Mouse (Mus musculus) kidney, postnatal 0 days (tissue): ENCODE measurements around the gene Pigv. TPM values are rescaled to one million over a fixed set of nuclear protein-coding genes. Genes with fewer than 3 reads are reported as not detected.
A peak's percentile ranks its signal among the peaks of the same experiment; 100 is the strongest.

Experiments used
- ATAC-seq: fragments of 200-750 bp; cut with Nextera tagmentation; replicated peaks from 2 replicates; pipeline ENCODE4 v1.8.0; 2017; ENCODE audit warnings: low read depth, moderate number of reproducible peaks, moderate TSS enrichment, moderate library complexity; ENCODE audit not compliant: low FRiP score
- DNase-seq: peaks from one replicate; pipeline ENCODE4 v3.0.0-alpha.2; 2016; ENCODE audit warnings: low spot score
- H3K27ac ChIP-seq: fragments of 300-500 bp; sonication (generic); 2 replicates; pipeline ENCODE4 v1.5.1; 2014; ENCODE audit warnings: mild to moderate bottlenecking
- H3K27me3 ChIP-seq: fragments of 300-500 bp; sonication (generic); 2 replicates; pipeline ENCODE4 v1.6.1; 2014; ENCODE audit warnings: low read length, mixed read lengths; ENCODE audit not compliant: insufficient read depth
- H3K36me3 ChIP-seq: fragments of 300-500 bp; sonication (generic); 2 replicates; pipeline ENCODE4 v1.6.1; 2014; ENCODE audit warnings: low read length, mixed read lengths; ENCODE audit not compliant: insufficient read depth
- H3K4me1 ChIP-seq: fragments of 300-500 bp; sonication (generic); replicated peaks from 2 replicates; pipeline ENCODE4 v1.6.1; 2014; ENCODE audit warnings: antibody characterized with exemption, low read length, mixed read lengths; ENCODE audit not compliant: insufficient read depth
- H3K4me2 ChIP-seq: fragments of 300-500 bp; sonication (generic); 2 replicates; pipeline ENCODE4 v1.6.1; 2014; ENCODE audit warnings: mild to moderate bottlenecking, low read length, moderate library complexity, mixed read lengths
- H3K4me3 ChIP-seq: fragments of 300-500 bp; sonication (generic); replicated peaks from 2 replicates; pipeline ENCODE4 v1.5.1; 2014; ENCODE audit warnings: low read depth, low read length
- H3K9ac ChIP-seq: fragments of 300-500 bp; sonication (generic); 2 replicates; pipeline ENCODE4 v1.6.1; 2014; ENCODE audit warnings: low read depth, low read length
- H3K9me3 ChIP-seq: fragments of 300-500 bp; sonication (generic); replicated peaks from 2 replicates; pipeline ENCODE4 v1.6.1; 2016; ENCODE audit warnings: low read length, inconsistent platforms, mixed read lengths
- CTCF ChIP-seq: IDR thresholded peaks from 2 replicates; pipeline ENCODE4 v1.5.1; 2016; ENCODE audit warnings: antibody characterized with exemption, low read depth, mild to moderate bottlenecking, moderate library complexity
- WGBS: fragments of 180-500 bp; shearing (Covaris S2); extraction: QIAGEN DNeasy Blood & Tissue Kit; methylation state at CpG from one replicate; pipeline ENCODE4 v1.1.7; 2014; 5-methylcytosine and 5-hydroxymethylcytosine counted together
- microRNA-seq: library from miRNA; unstranded; fragments of <30 nt; microRNA quantifications from one replicate; pipeline ENCODE4, GENCODE M21; 2016
- polyA plus RNA-seq: library from polyadenylated mRNA; unstranded; fragments of >200 nt; fragmentation: Nextera tagmentation; extraction: Ambion mirVana; gene quantifications from 2 replicates; pipeline ENCODE4 v1.2.1, GENCODE M21; 2015

Pigv gene
- polyA plus RNA-seq, 1 experiment from 2014 or later: 19.1 TPM

DNA sequence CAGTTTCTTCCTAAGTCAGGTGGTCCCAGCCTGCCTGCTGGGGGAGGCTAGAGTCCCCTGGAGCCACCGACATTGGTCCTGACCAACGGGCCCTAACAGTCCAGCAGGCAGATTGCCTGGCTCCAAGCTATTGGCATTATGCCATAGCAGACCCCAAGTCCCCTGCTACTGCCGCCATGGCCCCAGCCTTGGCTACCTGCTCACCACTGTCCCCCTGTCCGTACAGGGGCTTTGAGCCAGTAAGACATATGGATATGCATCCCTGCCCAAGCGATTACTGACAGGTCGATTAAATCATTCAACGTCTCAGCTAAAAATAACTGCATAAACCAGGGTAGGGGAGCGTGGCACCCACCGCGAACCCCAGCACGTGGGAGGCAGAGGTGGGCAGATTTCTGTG, 54.5 kb downstream of the Pigv start:
- no peak overlapping the region for H3K4me2 ChIP-seq
- H3K27ac ChIP-seq: no peak overlapping the region
- DNase-seq: no peak
- no peaks in the 10 kb centered on the region for H3K9me3 ChIP-seq
- no peak for TF ChIP-seq CTCF
- peaks cover 5% of the 10 kb centered on the region; the same call in 1 of the 2 replicates for H3K36me3 ChIP-seq
- no peak overlapping the region for H3K4me3 ChIP-seq
- H3K4me1 ChIP-seq: no peaks in the 10 kb centered on the region
- WGBS: 84% methylated on average over 11 of the region's 11 CpGs
- no peak overlapping the region for H3K9ac ChIP-seq
- no peaks in the 10 kb centered on the region for H3K27me3 ChIP-seq
- ATAC-seq: no peak

DNA sequence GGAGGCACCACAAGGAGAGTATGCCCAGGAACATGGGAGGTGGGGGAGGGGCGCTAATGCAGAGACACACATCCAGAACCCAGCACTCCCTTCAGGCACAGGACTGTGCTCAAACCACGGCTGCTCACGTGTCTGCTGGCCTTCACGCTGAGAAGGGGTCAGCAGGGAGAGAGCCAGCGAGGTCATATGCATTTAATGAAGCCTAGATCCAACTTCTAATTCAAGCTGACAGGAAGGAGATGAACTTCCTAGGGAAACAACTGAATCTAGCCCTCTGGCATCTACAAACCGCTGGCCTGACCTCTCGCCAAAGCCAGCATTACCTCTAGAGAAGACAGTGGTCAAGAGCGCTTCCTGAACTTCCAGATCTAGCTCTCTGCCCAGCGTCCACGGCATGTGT, 57.0 kb downstream of the Pigv start:
- Histone ChIP-seq H3K4me2 (no peak overlapping the region), H3K4me3 (no peak overlapping the region), H3K27ac (no peak overlapping the region), H3K9me3 (no peaks in the 10 kb centered on the region), H3K36me3 (peaks cover 17% of the 10 kb centered on the region), H3K9ac (no peak overlapping the region), H3K27me3 (no peaks in the 10 kb centered on the region), H3K4me1 (no peaks in the 10 kb centered on the region)
- whole genome bisulfite sequencing: 69% methylated on average over 10 of the region's 10 CpGs
- ATAC-seq (no peak), DNase-seq (peak; percentile 32)
- TF ChIP-seq CTCF: no peak

DNA sequence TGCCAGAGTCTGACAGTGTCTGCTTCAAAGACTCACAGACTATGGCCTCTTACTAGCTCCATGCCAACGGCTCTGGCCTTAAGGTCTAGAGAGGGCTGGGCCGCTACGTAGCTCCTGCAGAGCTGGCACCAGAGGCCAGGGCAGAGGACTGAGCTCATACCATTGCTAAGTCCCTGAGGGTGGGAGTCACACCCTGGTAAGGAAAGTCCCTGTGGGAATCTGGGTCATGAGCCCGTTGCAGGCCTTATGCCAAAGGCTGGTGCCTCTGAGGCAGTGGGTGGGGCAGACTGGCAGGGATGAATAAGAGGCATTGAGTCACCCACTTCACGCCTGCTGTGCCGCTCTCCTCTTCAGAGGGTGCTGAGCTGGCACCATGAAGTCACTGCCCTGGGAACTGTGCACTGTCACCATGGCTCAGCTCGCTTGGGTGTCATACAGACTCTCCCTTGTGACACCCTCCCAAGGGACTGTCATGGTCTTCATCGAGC, 58.1 kb downstream of the Pigv start:
- H3K27ac ChIP-seq: no peak overlapping the region
- H3K27me3 ChIP-seq: no peaks in the 10 kb centered on the region
- H3K4me2 ChIP-seq: no peak overlapping the region
- peaks cover 20% of the 10 kb centered on the region for H3K36me3 ChIP-seq
- H3K9ac ChIP-seq: no peak overlapping the region
- TF ChIP-seq CTCF: no peak
- WGBS: 90% methylated on average over 8 of the region's 8 CpGs
- DNase-seq (no peak), ATAC-seq (no peak)
- no peaks in the 10 kb centered on the region for H3K9me3 ChIP-seq
- H3K4me3 ChIP-seq: no peak overlapping the region
- H3K4me1 ChIP-seq: no peaks in the 10 kb centered on the region

DNA sequence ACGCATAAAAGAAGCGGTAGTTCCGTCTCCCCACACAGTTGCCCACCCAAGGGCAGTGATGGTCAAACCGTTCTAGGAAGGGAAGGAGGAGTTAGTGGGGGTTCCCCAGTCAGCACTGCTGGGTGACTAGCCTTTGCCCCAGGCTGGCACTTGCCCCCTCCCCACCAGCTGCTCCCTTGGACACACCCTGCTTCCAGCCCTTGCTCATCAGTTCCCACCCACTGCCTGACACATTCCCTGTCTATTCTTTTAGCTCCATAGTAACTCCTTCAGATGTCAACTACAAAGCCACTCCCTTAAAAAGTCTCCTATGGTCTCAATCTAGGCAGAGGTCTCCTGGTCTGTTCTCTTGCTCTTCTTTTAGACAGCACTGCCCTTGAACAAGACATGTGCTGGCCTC, 58.6 kb downstream of the Pigv start:
- Histone ChIP-seq H3K9ac (no peak overlapping the region), H3K4me3 (no peak overlapping the region), H3K27ac (no peak overlapping the region), H3K4me2 (no peak overlapping the region), H3K36me3 (peaks cover 20% of the 10 kb centered on the region), H3K27me3 (no peaks in the 10 kb centered on the region), H3K9me3 (no peaks in the 10 kb centered on the region), H3K4me1 (no peaks in the 10 kb centered on the region)
- 77% methylated on average over 4 of the region's 4 CpGs for WGBS
- ATAC-seq (no peak), DNase-seq (no peak)
- no peak for TF ChIP-seq CTCF

DNA sequence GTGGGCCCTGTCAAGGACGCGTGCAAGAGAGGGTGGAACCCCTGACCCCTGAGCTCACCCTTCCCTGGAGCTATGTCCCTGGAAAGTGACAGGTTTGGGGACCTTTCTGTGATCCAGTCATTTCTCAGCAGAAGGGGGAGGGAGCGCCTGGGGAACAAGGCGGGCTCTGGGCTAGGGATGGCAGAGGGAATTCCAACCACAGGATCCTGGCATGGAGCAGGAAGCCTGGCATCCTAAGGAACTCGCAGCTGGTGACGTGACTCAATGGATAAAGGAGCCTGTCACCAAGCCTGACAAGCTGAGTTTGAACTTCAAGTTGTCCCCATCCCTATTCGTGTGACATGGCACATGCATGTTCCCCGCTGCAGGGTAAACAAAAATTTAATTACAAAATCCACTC, 59.4 kb downstream of the Pigv start:
- Histone ChIP-seq H3K4me2 (no peak overlapping the region), H3K9me3 (no peaks in the 10 kb centered on the region), H3K4me1 (no peaks in the 10 kb centered on the region), H3K36me3 (peaks cover 26% of the 10 kb centered on the region), H3K9ac (no peak overlapping the region), H3K4me3 (no peak overlapping the region), H3K27ac (no peak overlapping the region), H3K27me3 (no peaks in the 10 kb centered on the region)
- ATAC-seq (no peak), DNase-seq (no peak)
- TF ChIP-seq CTCF: no peak
- WGBS: 95% methylated on average over 8 of the region's 8 CpGs

DNA sequence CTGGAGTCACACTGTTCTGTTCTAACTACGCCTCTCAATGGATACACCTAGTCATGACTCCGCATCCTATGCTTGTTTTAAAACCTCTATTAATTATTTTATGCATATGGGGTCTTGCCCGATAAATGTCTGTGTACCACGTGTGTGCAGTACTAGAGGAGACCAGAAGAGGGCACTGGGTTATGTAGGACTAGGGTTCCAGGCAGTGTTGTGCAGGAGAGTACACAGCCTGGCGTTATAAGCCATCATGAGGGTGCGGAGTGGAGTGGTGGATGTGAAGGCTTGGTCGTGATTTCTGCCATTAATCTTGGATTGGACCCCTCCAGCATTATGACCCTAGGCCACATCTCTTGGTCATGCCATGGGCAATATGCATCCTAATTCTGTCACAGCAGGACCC, 60.0 kb downstream of the Pigv start:
- no peaks in the 10 kb centered on the region for H3K4me1 ChIP-seq
- H3K27me3 ChIP-seq: no peaks in the 10 kb centered on the region
- no peaks in the 10 kb centered on the region for H3K9me3 ChIP-seq
- TF ChIP-seq CTCF: peak; percentile 25; the same call in 1 of the 2 replicates
- H3K4me3 ChIP-seq: no peak overlapping the region
- H3K36me3 ChIP-seq: peaks cover 26% of the 10 kb centered on the region
- H3K9ac ChIP-seq: no peak overlapping the region
- H3K27ac ChIP-seq: no peak overlapping the region
- H3K4me2 ChIP-seq: no peak overlapping the region
- DNase-seq: no peak
- WGBS: 98% methylated on average over 7 of the region's 7 CpGs
- ATAC-seq: no peak

DNA sequence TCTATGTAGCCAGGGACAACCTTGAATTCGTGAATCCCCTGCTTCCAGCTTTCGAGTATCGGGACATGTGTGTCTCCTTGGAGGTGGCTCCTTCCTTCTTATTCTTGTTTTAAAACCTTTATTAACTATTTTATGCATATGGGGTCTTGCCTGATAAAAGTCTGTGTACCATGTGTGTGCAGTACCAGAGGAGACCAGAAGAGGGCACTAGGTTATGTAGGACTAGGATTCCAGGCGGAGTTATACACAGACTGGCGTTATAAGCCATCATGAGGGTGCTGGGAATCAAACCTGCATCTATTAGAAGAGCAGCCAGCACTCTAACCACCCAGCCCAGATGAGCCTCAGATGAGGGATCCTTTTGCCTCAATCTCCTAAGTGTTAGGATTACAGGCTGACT, 60.6 kb downstream of the Pigv start:
- no peak overlapping the region for H3K4me2 ChIP-seq
- H3K4me3 ChIP-seq: no peak overlapping the region
- WGBS: 94% methylated on average over 5 of the region's 5 CpGs
- H3K27me3 ChIP-seq: no peaks in the 10 kb centered on the region
- no peak for ATAC-seq
- peak; percentile 53; the same call in 1 of the 2 replicates for TF ChIP-seq CTCF
- no peak overlapping the region for H3K27ac ChIP-seq
- H3K36me3 ChIP-seq: peaks cover 26% of the 10 kb centered on the region
- H3K4me1 ChIP-seq: no peaks in the 10 kb centered on the region
- DNase-seq: no peak
- no peaks in the 10 kb centered on the region for H3K9me3 ChIP-seq
- no peak overlapping the region for H3K9ac ChIP-seq

Small RNA genes within 50 kb of the gene (microRNA-seq; reads per million reads assigned to microRNA genes)
- gene Mir7227: not detected

Other genes with a start within 250 kb of the Pigv start
- 2.7 and 2.8 TPM in 2 replicates for gene Tent5b, start 192.5 kb downstream of the Pigv start, polyA plus RNA-seq
- 1.4 and 1.5 TPM in 2 replicates for gene Trnp1, start 174.1 kb downstream of the Pigv start, polyA plus RNA-seq
- gene Kdf1, start 153.7 kb downstream of the Pigv start, polyA plus RNA-seq: 38.6 and 38.7 TPM in 2 replicates
- 200 and 219 TPM in 2 replicates for gene Nudc, start 126.7 kb downstream of the Pigv start, polyA plus RNA-seq
- gene Nr0b2, start 119.3 kb downstream of the Pigv start, polyA plus RNA-seq: 0.75 and 0.83 TPM in 2 replicates
- 7.4 and 8.2 TPM in 2 replicates for gene Gpatch3, start 97.9 kb downstream of the Pigv start, polyA plus RNA-seq
- gene Gpn2, start 88.3 kb downstream of the Pigv start, polyA plus RNA-seq: 17.5 and 19.5 TPM in 2 replicates
- gene Sfn, start 70.5 kb downstream of the Pigv start, polyA plus RNA-seq: 20.5 and 21.3 TPM in 2 replicates
- gene Zdhhc18, start 22.5 kb downstream of the Pigv start, polyA plus RNA-seq: 3.7 and 7.1 TPM in 2 replicates
- gene Arid1a, start 84.1 kb upstream of the Pigv start, polyA plus RNA-seq: 17.9 and 19.3 TPM in 2 replicates
- 29.7 and 32.5 TPM in 2 replicates for gene Rps6ka1, start 215.2 kb upstream of the Pigv start, polyA plus RNA-seq